Mouse (Mus musculus): ENCODE results near the gene Map3k10. TPM values are rescaled to one million over a fixed set of nuclear protein-coding genes. Genes with fewer than 3 reads are reported as not detected.
A peak's percentile ranks its signal among the peaks of the same experiment; 100 is the strongest.

Gene Map3k10
- 10 to 100 TPM in 4 of 26 experiments, 1 to 10 TPM in 21, under 1 TPM in 1; 0.81 to 14.0 (median 6.0) TPM for total RNA-seq (2018; cell fraction: chromatin; rRNA removed)
- total RNA-seq (2018; cell fraction: cytosol; rRNA removed): 10 to 100 TPM in 14 of 26 experiments, 1 to 10 TPM in 12; 6.1 to 18.1 (median 10.1) TPM
- 10 to 100 TPM in 6 of 26 experiments, 1 to 10 TPM in 20; 2.9 to 17.4 (median 7.3) TPM for total RNA-seq (2018; cell fraction: nucleus; rRNA removed)
- 4.3 to 16.5 TPM (median 9.5 TPM) in 3 replicates for polyA plus RNA-seq (2018)

GRCm38 (mm10) chr7:27674522-27675221 is at the start of gene Map3k10:
Map3k10 (minus strand) TSS chr7:27674598.
- Histone ChIP-seq H3K27ac (0 out of 2 replicates have a peak within 1 kb of the TSS, but pooled peaks have one; percentile 28), H3K4me3 (ENCODE audit: inconsistent target) (peak within 1 kb of the TSS; percentile 33), H3K36me3 (ENCODE audit: inconsistent target) (no peaks in the 10 kb centered on the region), H3K79me2 (ENCODE audit: inconsistent target) (no peaks in the 10 kb centered on the region)
- WGBS (ENCODE audit: missing documents): 0% methylated on average over 28 of the region's 31 CpGs

- Histone ChIP-seq H3K4me3 (ENCODE audit: inconsistent target) (no peak overlapping the region), H3K79me2 (ENCODE audit: inconsistent target) (no peaks in the 10 kb centered on the region), H3K27ac (no peak overlapping the region), H3K36me3 (ENCODE audit: inconsistent target) (no peaks in the 10 kb centered on the region)
- 92% methylated on average over 8 of the region's 8 CpGs for WGBS (ENCODE audit: missing documents)
Measured at GRCm38 (mm10) chr7:27721951-27722350, 47.6 kb upstream of the Map3k10 start.

GRCm38 (mm10) chr7:27710402-27710801 is 36.0 kb upstream of the Map3k10 start:
- H3K79me2 ChIP-seq (ENCODE audit: inconsistent target): no peaks in the 10 kb centered on the region
- no peak overlapping the region for H3K4me3 ChIP-seq (ENCODE audit: inconsistent target)
- no peak overlapping the region for H3K27ac ChIP-seq
- H3K36me3 ChIP-seq (ENCODE audit: inconsistent target): no peaks in the 10 kb centered on the region
- WGBS (ENCODE audit: missing documents): 91% methylated on average over 7 of the region's 7 CpGs

GRCm38 (mm10) chr7:27696711-27697110 is 22.3 kb upstream of the Map3k10 start:
- WGBS (ENCODE audit: missing documents): 89% methylated on average over 3 of the region's 3 CpGs
- H3K4me3 ChIP-seq (ENCODE audit: inconsistent target): no peak overlapping the region
- no peak overlapping the region for H3K27ac ChIP-seq
- H3K36me3 ChIP-seq (ENCODE audit: inconsistent target): no peaks in the 10 kb centered on the region
- H3K79me2 ChIP-seq (ENCODE audit: inconsistent target): no peaks in the 10 kb centered on the region

GRCm38 (mm10) chr7:27691076-27691475 is 16.7 kb upstream of the Map3k10 start:
- 54% methylated on average over 5 of the region's 5 CpGs for WGBS (ENCODE audit: missing documents)
- H3K36me3 ChIP-seq (ENCODE audit: inconsistent target): no peaks in the 10 kb centered on the region
- H3K79me2 ChIP-seq (ENCODE audit: inconsistent target): no peaks in the 10 kb centered on the region
- no peak overlapping the region for H3K4me3 ChIP-seq (ENCODE audit: inconsistent target)
- no peak overlapping the region for H3K27ac ChIP-seq

GRCm38 (mm10) chr7:27688815-27689612 is 14.6 kb upstream of the Map3k10 start, which contains the start of gene Zfp607b:
Zfp607b (plus strand) TSS chr7:27689340.
- Histone ChIP-seq H3K4me3 (ENCODE audit: inconsistent target) (peak within 1 kb of the TSS; percentile 48), H3K27ac (no peak within 1 kb of the TSS; the same call in 1 of the 2 replicates), H3K36me3 (ENCODE audit: inconsistent target) (no peaks in the 10 kb centered on the region), H3K79me2 (ENCODE audit: inconsistent target) (no peaks in the 10 kb centered on the region)
- 1% methylated on average over 19 of the region's 19 CpGs for WGBS (ENCODE audit: missing documents)

- H3K27ac ChIP-seq: no peak overlapping the region; the same call in 1 of the 2 replicates
- H3K4me3 ChIP-seq (ENCODE audit: inconsistent target): peak overlapping the region; percentile 48
- H3K79me2 ChIP-seq (ENCODE audit: inconsistent target): no peaks in the 10 kb centered on the region
- H3K36me3 ChIP-seq (ENCODE audit: inconsistent target): no peaks in the 10 kb centered on the region
- WGBS (ENCODE audit: missing documents): 23% methylated on average over 14 of the region's 14 CpGs
Measured at GRCm38 (mm10) chr7:27688246-27688788, 13.9 kb upstream of the Map3k10 start.

GRCm38 (mm10) chr7:27687836-27688235 is 13.4 kb upstream of the Map3k10 start:
- WGBS (ENCODE audit: missing documents): 80% methylated on average over 3 of the region's 3 CpGs
- Histone ChIP-seq H3K36me3 (ENCODE audit: inconsistent target) (no peaks in the 10 kb centered on the region), H3K4me3 (ENCODE audit: inconsistent target) (no peak overlapping the region)

GRCm38 (mm10) chr7:27687043-27687442 is 12.6 kb upstream of the Map3k10 start:
- no peaks in the 10 kb centered on the region for H3K36me3 ChIP-seq (ENCODE audit: inconsistent target)
- 100% methylated on average over 1 of the region's 1 CpGs for WGBS (ENCODE audit: missing documents)
- no peak overlapping the region for H3K27ac ChIP-seq

More at GRCm38 (mm10) chr7:27687836-27688235, 13.4 kb upstream of the Map3k10 start:
- no peak overlapping the region for H3K27ac ChIP-seq
- H3K79me2 ChIP-seq (ENCODE audit: inconsistent target): no peaks in the 10 kb centered on the region

GRCm38 (mm10) chr7:27685681-27686080 is 11.3 kb upstream of the Map3k10 start:
- Histone ChIP-seq H3K36me3 (ENCODE audit: inconsistent target) (no peaks in the 10 kb centered on the region), H3K27ac (no peak overlapping the region), H3K4me3 (ENCODE audit: inconsistent target) (no peak overlapping the region), H3K79me2 (ENCODE audit: inconsistent target) (no peaks in the 10 kb centered on the region)
- WGBS (ENCODE audit: missing documents): 7% methylated on average over 4 of the region's 6 CpGs

More at GRCm38 (mm10) chr7:27687043-27687442, 12.6 kb upstream of the Map3k10 start:
- no peaks in the 10 kb centered on the region for H3K79me2 ChIP-seq (ENCODE audit: inconsistent target)
- no peak overlapping the region for H3K4me3 ChIP-seq (ENCODE audit: inconsistent target)

- Histone ChIP-seq H3K36me3 (ENCODE audit: inconsistent target) (no peaks in the 10 kb centered on the region), H3K27ac (no peak overlapping the region), H3K4me3 (ENCODE audit: inconsistent target) (no peak overlapping the region), H3K79me2 (ENCODE audit: inconsistent target) (no peaks in the 10 kb centered on the region)
- WGBS (ENCODE audit: missing documents): 50% methylated on average over 5 of the region's 5 CpGs
Measured at GRCm38 (mm10) chr7:27685220-27685619, 10.8 kb upstream of the Map3k10 start.

- Histone ChIP-seq H3K27ac (no peak overlapping the region), H3K36me3 (ENCODE audit: inconsistent target) (no peaks in the 10 kb centered on the region), H3K4me3 (ENCODE audit: inconsistent target) (no peak overlapping the region), H3K79me2 (ENCODE audit: inconsistent target) (no peaks in the 10 kb centered on the region)
- 11% methylated on average over 2 of the region's 2 CpGs for WGBS (ENCODE audit: missing documents)
Measured at GRCm38 (mm10) chr7:27683218-27683617, 8.8 kb upstream of the Map3k10 start.

- Histone ChIP-seq H3K79me2 (ENCODE audit: inconsistent target) (no peaks in the 10 kb centered on the region), H3K4me3 (ENCODE audit: inconsistent target) (peak overlapping the region; percentile 27; the same call in 1 of the 2 replicates), H3K36me3 (ENCODE audit: inconsistent target) (no peaks in the 10 kb centered on the region), H3K27ac (no peak overlapping the region)
- WGBS (ENCODE audit: missing documents): 40% methylated on average over 14 of the region's 14 CpGs
Measured at GRCm38 (mm10) chr7:27675222-27675612, 819 bp upstream of the Map3k10 start.

- Histone ChIP-seq H3K36me3 (ENCODE audit: inconsistent target) (no peaks in the 10 kb centered on the region), H3K4me3 (ENCODE audit: inconsistent target) (peak overlapping the region; percentile 33; the same call in 1 of the 2 replicates), H3K79me2 (ENCODE audit: inconsistent target) (no peaks in the 10 kb centered on the region), H3K27ac (no peak overlapping the region)
- under 1% methylated on average over 27 of the region's 38 CpGs for WGBS (ENCODE audit: missing documents)
Measured at GRCm38 (mm10) chr7:27674195-27674521, 240 bp downstream of the Map3k10 start.

Measured in macrophage (primary cell).